Mouse (Mus musculus): ENCODE data around the gene Scarb1. TPM values are rescaled to one million over a fixed set of nuclear protein-coding genes. Genes with fewer than 3 reads are reported as not detected.

The Scarb1 gene
- total RNA-seq, 2 experiments from 2014 or later, result 2,973 to 3,724 TPM

GRCm38 (mm10) chr5:125274182-125274581, 66.7 kb downstream of the Scarb1 start:
- no peak for DNase-seq (ENCODE audit: low spot score in 2 of 2)

GRCm38 (mm10) chr5:125273666-125274109, 67.2 kb downstream of the Scarb1 start:
- DNase-seq (ENCODE audit: low spot score in 2 of 2), result peak; percentile 57 to 59

- no peak for DNase-seq (ENCODE audit: low spot score in 2 of 2)
Observed at GRCm38 (mm10) chr5:125272231-125272988, 68.5 kb downstream of the Scarb1 start.

- DNase-seq (ENCODE audit: low spot score in 2 of 2), result peak; percentile 80 to 81
Observed at GRCm38 (mm10) chr5:125271531-125272203, 69.2 kb downstream of the Scarb1 start.

GRCm38 (mm10) chr5:125270587-125271130, 70.2 kb downstream of the Scarb1 start:
- DNase-seq (ENCODE audit: low spot score in 2 of 2), result peak; percentile 61

- DNase-seq (ENCODE audit: low spot score in 2 of 2), result no peak
Observed at GRCm38 (mm10) chr5:125269836-125270235, 71.1 kb downstream of the Scarb1 start.

GRCm38 (mm10) chr5:125269399-125269798, 71.5 kb downstream of the Scarb1 start:
- no peak for DNase-seq (ENCODE audit: low spot score in 2 of 2)

- DNase-seq (ENCODE audit: low spot score in 2 of 2), result peak; percentile 87 to 88
Observed at GRCm38 (mm10) chr5:125268033-125268765, 72.7 kb downstream of the Scarb1 start.

- no peak for DNase-seq (ENCODE audit: low spot score in 2 of 2)
Observed at GRCm38 (mm10) chr5:125267150-125267961, 73.5 kb downstream of the Scarb1 start.

GRCm38 (mm10) chr5:125266128-125266527, 74.8 kb downstream of the Scarb1 start:
- DNase-seq (ENCODE audit: low spot score in 2 of 2), result no peak

- DNase-seq (ENCODE audit: low spot score in 2 of 2), result peak; percentile 58 to 63
Observed at GRCm38 (mm10) chr5:125264700-125265099, 76.2 kb downstream of the Scarb1 start.

- DNase-seq (ENCODE audit: low spot score in 2 of 2), result no peak
Observed at GRCm38 (mm10) chr5:125262578-125262977, 78.3 kb downstream of the Scarb1 start.

- no peak for DNase-seq (ENCODE audit: low spot score in 2 of 2)
Observed at GRCm38 (mm10) chr5:125253917-125254316, 87.0 kb downstream of the Scarb1 start.

GRCm38 (mm10) chr5:125253448-125253847, 87.4 kb downstream of the Scarb1 start:
- no peak for DNase-seq (ENCODE audit: low spot score in 2 of 2)

- DNase-seq (ENCODE audit: low spot score in 2 of 2), result peak; percentile 57 to 72
Observed at GRCm38 (mm10) chr5:125252664-125253063, 88.2 kb downstream of the Scarb1 start.

GRCm38 (mm10) chr5:125251885-125252615, 88.8 kb downstream of the Scarb1 start:
- no peak for DNase-seq (ENCODE audit: low spot score in 2 of 2)

- DNase-seq (ENCODE audit: low spot score in 2 of 2), result no peak
Observed at GRCm38 (mm10) chr5:125249187-125249586, 91.7 kb downstream of the Scarb1 start.

- DNase-seq (ENCODE audit: low spot score in 2 of 2), result no peak
Observed at GRCm38 (mm10) chr5:125246711-125247110, 94.2 kb downstream of the Scarb1 start.

- peak in 1 of 2 experiments; percentile 59 for DNase-seq (ENCODE audit: low spot score in 2 of 2)
Observed at GRCm38 (mm10) chr5:125245534-125246151, 95.3 kb downstream of the Scarb1 start.
